Mouse (Mus musculus): Measurements from ENCODE around the gene 1700029P11Rik.
A peak's percentile ranks its signal among the peaks of the same experiment; 100 is the strongest.

1700029P11Rik gene

DNA sequence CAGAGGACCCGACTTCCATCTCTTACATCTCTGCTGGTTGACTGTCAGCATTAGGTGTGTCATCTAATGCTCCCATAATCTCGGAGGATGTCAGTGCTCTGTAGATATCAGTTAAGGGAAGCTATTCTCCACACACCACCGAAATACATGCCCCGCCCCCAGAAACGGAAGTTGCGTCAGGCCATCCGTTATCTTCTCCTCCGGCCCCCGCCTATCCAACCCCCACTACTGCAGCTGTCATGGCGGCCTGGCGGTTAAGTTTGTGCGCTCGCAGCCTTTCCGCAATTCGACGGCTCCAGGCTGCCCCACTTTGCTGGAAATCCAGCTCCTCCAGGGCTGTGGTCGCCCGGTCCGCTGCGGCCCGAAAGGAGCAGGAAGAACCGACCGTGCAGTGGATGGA lies at the start of gene 1700029P11Rik:
Gene 1700029P11Rik, plus strand, starts transcription at position 220 of the 400 bp plus-strand sequence.
- no peak for DNase-seq

DNA sequence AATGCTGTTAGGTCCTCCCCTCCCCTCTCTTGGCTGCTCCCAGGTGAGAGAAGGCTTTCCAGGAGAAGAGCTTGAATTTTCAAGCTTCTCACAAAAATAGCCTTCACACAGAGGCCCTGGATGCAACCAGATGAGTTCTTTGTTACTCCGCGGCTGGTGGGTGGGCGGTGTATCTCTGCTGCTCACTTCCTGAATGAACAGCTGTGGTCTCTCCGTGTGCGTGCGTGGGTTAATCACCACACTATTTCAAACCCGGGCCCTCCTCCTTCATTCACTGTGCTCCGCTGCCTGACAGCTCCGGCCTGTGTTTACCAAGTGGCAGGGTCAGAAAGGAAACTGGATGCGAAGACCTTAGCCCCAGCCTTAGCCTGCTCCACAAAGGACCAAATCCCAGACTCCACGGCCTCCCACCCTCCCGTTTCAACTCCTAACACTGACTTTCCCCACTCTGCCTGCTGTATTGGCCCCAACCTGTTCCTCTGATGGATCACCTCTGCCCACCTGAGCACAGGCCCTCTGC lies 47.3 kb upstream of the 1700029P11Rik start:
- DNase-seq: peak; percentile 29

DNA sequence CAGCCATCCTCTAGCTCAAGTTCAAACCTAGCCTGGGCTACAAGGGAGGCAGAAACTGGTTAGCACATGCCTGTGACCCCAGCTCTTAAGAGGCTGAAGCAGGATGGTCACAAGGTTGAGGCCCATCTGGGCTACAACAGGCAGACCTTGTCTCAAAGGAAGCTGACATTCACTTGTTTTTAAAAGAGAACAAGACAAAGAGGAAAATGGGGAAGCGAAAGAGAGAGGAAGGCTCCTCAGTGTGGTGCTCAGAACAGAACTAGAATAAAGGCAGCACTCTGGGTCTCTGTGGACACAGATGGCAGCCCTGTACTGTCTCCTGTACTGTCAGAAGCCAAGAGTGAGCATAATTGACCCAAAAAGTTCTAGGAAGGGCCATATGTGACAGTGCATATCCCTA lies 46.4 kb upstream of the 1700029P11Rik start:
- DNase-seq: no peak

DNA sequence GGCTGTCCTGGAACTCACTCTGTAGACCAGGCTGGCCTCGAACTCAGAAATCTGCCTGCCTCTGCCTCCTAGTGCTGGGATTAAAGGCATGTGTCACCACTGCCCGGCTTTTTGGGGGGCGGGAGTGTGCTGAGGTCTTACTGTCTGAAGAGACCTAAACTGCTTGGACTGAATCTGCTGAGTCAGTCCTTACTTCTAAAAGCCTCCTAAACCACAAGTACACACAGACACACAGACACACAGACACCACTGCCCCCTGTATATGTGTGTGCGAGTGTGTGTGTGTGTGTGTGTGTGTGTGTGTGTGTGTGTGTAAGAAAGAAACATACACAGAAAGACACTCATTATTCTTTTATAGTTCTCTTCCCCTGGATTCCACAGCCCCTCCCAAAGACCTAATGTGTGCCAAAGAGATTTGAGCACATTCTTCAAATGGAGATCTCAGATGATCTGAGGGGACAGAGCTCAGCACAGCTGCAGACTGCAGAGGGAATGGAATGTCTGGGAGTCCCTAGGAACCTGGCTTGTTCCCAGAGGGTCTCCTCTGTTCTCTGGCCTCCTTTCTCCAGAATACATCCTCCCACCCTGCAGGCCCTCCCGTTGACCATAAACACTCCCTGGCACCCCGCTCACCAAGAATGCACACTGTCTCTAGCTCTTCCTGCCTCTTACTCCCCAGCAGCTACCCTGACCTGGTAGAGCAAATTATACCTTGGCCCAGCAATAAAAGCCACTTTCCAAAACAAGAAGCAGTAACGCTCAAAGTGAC lies 44.3 kb upstream of the 1700029P11Rik start:
- no peak for DNase-seq

DNA sequence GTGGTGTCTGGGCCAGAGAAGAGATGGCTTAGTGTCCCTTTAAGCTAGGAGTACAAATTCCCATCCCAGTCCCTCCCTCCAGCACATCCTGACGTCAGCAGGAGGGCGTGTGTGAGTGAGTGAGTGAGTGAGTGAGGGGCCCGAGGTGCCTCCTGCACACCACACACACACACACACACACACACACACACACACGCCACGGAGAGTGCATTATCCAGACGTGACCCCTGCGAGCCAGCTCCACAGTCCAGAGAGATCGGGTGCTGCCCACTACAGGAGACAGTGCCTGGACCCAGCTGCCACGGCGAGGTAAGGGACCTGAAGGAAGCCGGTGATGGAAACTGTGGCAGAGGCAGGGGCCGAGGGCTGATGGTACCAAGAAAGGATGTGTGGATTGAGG lies 43.7 kb upstream of the 1700029P11Rik start, which contains the start of gene Csdc2:
Gene Csdc2, plus strand, starts transcription at position 81 of the 400 bp plus-strand sequence.
- DNase-seq: peak; percentile 46

DNA sequence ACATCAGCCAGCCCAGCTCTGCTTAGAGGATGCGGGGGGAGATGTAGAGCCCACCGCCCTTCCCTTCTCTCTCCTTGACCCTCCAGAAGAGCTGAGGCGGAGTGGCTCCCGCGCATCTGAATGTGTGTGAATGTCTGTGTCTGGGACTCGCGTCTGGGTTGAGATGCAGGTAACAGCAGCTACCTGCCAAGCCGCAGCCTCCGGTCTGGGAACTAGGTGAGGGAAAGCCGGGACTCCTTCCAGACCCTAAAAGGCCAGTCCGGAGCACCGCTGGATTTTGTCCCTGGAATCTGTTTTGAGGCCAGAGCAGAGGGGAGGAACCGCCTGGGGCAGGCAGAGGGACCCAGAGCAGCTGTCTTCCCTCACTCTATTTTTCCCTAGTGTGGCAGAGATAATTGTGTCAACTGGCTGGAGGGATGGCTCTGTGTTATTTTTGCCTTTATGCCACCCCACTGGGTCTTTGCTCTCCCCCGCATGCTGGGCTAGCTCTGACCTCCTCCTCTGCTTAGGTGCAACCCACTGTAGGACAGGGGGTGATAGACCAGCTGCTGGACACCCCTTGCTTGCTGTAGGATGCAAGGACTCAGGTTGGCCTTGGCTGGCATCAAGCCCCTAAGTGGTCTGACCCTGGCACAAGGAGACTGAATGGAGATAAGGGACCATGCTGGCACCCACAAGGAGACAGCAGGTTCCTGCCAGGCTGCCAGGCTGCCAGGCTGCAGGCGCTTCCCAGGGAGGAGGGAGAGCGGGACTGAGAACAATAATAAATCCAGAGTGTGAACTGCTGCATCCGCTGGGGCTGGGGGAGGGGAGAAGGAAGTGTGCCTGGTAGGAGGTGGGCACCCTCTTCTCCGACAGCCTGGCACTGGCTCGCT lies 43.0 kb upstream of the 1700029P11Rik start:
- no peak for DNase-seq

DNA sequence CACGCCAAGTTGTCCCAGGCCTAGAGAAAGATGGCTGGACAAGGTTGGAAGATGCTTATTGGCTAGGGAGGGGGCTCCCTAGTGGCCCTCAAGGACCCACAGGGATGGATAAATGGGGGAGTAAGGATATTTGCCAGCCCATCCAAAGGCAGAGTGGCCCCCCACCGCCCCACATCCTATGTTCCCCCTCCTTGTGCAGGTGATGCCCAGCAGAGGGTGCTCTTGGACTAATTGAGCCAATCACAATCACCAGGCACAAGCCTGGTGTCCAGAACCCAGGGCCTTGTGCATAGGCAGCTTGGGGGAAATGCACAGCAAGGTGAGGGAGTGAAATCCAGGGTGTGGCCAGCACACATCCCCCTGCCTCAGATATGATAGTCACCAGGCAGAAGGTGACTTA lies 42.1 kb upstream of the 1700029P11Rik start:
- peak; percentile 39 for DNase-seq

DNA sequence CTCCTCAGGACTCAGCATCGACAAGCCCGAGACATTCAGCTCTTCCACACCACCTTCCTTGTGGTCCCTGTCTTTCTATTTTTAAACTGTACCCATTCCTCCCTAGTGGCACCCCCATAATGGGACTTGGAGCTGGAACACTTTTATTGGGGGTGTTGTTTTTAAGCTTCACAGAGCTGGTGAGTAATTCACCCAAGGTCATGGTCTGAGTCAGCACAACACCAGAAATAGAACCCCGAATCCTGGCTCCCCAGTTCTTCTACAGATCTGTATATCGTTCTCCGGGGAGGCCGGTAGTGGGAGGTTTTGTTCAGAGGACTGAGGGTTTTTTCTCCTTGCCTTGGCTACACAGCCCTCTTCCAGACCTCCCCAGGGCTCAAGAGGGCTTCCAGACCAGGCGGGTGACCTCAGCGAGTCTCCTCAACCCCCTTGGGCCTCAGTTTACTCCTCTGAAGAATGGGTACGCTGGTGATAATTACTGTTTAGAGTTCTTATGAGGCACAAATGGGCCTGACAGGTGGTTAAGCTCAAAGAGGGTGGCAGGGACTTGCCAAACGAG lies 41.1 kb upstream of the 1700029P11Rik start:
- DNase-seq: no peak

DNA sequence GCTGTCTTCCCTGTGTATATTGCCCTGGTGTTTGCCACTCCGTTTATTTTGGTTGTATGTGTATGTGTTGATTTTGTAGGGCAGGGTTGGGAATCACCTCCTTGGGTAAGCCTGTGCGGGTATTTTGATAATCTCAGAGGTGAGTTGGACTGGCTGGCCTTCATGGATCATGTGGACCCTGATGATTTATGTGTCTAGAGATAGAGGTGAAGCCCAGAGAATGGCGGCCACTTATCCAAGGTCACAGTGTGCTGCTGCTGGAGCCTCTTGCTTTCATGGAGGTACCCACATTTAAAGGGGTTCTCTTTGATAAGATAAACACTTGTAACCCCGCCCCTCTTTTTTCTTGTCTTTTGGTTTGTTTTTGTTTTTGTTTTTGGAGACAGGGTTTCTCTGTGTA lies 40.6 kb upstream of the 1700029P11Rik start:
- DNase-seq: no peak

DNA sequence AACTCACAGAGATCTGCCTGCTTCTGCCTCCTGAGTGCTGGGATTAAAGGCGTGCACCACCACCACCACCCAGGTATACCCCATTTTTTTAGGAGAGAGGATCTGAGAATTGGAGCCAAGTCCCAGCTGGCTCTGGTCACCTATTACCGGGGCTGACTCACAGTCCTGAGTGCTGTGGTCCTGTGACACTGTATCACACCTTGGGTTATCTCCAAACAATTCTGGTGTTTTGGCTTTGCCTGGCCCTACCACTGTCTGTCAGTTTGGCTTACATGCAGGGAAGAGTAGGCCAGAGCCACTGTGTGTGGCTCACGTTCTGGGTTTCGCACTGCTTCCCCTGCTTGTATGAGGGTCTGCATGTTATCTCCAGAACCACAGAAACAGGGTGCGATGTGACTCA lies 40.1 kb upstream of the 1700029P11Rik start:
- DNase-seq: no peak

DNA sequence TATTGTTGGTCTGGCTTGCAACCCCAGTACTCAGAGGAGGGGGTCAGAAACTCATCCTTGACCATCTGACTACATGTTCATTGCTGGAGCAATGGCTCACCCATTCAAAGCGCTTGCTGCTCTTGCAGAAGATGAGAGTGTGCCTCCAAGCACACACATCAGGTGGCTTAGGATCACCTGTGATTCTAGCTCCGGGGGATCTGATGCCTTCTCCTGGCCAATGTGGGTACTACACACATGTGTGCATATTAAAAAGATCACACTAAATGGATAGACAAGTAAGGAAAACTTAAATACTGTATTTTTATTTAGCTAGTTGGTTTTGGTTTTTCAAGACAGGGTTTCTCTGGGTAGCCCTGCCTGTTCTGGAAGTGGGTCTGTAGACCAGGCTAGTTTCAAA lies 39.3 kb upstream of the 1700029P11Rik start:
- DNase-seq: no peak

DNA sequence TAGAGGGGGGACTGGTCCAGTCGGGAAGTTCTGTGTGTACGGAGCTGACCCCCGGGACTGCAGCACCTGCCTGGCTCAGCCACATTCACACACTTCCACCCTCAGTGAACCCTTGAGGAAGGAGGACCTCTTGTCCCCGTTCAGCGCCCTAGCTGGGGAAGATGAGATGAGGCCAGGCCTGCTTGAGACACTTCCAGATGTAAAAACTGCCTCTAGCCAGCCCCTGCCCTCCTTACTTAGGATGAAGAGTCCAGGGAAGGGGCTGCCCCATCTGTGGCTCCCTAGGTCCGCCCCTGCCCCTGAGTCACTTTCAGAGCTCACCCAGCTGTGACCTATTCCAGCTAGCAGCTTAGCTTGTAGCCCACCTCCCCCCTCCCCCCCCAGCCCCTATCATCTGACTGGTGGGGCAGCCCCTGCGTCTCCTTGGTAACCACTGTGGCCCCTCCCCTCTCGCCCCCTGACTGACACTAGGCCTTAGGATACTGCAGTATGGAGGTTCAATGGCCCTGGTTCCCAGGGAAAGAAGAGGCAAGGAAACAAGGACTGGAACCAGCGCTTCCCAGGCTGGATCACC lies 37.1 kb upstream of the 1700029P11Rik start:
- no peak for DNase-seq

DNA sequence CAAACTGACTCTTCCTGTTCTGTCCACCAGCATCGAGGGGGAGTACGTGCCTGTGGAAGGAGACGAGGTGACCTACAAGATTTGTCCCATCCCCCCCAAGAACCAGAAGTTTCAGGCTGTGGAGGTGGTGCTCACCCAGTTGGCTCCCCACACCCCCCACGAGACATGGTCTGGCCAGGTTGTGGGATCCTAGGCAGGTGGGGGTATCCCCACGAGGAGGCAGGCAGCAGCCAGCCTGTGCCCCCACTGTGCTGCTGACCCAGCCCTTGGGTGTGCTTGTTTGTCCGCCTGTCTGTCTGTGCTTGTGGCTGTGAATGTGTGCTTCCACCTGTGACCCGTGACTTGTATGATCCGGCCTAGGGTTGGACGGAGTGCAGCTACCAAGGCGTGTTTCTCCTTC lies 31.3 kb upstream of the 1700029P11Rik start:
- no peak for DNase-seq

DNA sequence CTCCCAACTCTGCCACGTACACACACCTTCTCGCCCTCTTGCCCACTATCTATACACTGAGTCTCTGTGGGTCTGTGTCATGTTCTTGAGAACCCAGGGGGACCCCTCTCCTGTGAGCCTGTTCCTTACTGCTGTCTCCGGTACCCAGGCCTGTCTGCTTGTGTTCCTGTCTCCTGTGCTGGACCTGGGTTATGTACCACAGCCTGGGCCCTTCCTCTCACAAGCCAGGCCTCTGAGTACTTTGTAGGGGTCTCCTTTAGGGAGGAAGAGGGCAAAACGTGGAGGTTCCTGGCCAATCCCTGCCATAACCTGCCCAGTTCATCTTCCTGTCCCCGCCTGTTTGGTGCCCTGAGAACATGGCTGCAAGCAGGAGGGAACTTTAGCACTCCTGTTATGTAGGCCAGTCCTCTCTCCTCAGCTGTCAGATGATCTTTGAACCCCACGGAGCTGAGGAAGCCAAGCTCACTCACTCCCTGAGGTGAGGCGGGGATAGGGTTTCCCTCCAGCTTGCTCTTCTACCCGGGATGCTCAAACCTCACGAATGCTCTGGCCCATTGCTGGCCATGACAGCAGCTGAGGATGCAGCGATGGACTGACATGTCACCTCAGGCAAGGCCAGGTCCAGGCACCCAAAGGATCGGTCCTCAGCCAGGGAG lies 30.7 kb upstream of the 1700029P11Rik start:
- DNase-seq: peak; percentile 72

DNA sequence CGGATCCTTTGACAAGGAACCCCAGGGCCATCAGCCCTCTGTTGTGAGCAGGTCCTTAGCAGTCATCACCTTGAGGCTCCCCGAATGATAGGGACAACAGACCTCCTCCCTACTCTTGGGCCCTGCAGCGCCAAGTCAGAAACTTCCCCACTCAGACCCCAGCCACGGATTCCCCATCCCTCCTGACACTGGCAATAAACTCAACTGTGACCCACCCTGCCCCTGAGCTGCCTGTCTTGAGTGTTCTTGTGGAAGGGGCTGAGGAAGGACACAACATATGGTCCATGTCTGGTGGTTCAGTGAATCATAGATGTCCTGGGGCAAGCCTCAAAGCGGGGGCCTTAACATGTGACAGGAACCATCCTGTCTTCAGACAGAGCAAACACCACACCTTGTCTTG lies 29.6 kb upstream of the 1700029P11Rik start:
- DNase-seq: no peak

DNA sequence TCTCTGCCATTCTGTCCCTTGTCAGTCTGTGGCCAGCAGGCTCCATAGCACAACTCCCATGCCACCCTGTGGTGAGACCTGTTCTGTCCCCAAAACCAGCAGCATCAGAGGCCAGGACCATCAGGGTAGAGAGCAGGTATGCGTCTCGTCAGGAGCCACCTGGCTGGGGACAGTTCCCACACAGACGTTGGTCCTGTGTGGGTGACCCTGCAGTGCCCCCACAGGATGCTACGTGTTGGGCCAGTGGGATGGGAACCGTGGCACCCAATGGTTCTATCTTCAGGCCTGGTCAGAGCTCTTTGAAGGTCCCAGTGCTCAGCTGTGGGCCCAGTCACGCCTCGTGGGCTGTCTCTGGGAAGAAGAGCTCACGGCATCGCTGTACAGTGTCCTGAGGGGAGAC lies 29.2 kb upstream of the 1700029P11Rik start:
- no peak for DNase-seq

DNA sequence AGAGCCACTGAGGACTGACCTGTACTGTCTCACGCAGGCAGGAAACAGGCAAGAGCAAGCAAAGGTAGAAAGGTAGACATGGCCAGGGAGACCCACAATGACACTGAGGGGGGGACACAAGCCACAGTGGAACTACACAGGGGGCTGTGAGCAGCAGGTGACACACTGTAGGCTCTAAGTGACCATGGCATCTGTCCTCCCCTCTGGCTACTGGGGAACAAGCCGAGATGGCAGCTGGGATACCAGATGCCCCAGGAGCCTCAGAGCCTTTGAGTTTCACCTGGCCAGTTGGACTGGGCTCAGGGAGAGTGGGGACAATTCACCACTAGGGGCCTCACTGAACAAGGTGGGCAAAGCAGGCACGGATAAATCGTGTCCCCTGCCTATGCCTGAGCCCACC lies 28.0 kb upstream of the 1700029P11Rik start:
- DNase-seq: no peak

DNA sequence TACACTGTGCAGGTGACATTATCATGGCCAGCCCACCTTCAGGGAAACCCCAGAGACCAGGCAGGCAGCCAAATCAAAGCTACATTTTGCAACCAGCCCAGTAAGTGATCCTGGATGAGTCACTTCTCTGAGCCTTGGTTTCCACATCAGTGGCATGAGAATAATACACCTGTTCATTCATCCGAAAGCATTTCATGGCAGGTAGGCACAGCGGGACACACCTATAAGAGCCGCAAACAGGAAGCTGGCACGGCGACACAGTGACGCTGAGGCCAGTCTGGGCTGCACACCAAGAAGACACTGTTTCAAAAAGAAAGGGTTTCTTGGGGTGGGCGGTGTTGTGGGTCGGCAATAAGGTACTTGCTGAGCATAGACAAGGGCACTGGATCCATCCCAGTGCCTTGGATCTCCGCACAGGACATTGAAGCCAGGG lies 26.2 kb upstream of the 1700029P11Rik start:
- DNase-seq: no peak

DNA sequence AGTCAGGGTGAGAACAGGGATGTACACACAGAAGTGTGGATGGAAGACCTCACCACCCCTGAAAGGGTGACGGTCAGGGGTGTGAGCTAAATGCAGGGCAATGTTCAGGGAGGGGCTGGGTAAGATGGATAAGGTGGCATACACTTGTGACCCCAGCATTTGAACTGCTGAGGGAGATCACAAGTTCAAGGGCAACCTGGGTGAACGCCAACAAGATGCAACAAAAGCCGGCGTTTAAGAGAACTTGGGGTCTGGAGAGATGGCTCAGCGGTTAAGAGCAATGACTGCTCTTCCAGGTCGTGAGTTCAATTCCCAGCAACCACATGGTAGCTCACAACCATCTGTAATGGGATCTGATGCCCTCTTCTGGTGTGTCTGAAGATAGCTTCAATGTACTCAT lies 25.6 kb upstream of the 1700029P11Rik start:
- no peak for DNase-seq

DNA sequence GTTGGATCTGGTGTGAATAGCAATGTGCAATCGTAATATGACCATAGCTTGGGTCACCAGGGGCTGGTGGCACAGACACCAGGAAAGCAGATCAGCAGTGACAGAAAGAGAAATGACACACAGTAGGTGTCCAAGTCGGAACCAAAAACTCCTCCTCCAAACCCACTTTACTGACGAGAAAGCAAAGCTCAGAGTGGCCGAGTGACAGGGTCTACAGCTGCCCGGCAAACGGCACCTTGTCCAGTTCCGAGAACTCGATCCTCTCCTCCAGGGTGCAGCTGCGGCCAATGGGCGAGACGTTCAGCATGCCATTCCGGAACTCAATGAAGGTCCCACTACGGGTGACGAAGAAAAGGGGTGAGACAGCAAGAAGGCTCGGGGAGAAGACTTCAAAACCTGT lies 24.9 kb upstream of the 1700029P11Rik start:
- no peak for DNase-seq

DNA sequence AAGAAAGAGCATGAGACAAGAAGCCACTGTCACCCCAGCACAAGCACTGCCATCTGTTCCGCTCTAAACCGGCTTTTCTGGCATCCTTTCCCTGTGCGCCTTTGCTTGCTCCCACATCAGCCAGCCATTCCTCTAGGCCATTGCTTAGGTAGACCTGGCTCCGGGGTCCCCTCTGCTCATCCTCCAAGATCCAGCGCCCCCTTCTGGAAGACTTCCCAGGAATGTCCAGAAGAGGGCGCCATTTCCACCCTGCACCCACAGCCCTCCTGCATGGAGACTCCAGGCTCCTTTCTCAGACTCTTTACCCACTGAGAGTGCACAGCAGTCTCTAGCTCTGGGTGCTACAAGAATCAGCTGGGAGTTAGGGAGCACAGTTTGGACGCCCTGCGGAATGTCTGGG lies 23.9 kb upstream of the 1700029P11Rik start:
- DNase-seq: peak; percentile 57

DNA sequence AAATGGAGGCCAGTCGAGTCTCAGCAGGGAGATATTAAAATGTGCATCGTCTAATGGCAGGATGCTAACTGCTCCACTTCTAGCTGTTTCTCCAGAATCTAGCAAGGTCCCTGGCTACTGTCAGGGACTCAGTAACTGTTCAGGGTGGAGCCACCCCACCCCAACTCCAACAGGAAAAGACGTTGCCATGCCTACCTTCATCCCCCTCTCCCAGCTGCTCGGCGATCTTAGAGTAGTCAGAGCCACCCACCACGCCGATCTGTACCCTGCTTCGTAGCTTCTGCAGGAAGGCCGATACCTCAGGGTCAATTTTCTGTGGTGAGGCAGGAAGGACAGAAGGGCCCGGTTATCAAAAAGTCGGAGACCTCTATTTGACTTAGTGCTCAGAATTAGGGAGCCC lies 22.7 kb upstream of the 1700029P11Rik start:
- DNase-seq: no peak

DNA sequence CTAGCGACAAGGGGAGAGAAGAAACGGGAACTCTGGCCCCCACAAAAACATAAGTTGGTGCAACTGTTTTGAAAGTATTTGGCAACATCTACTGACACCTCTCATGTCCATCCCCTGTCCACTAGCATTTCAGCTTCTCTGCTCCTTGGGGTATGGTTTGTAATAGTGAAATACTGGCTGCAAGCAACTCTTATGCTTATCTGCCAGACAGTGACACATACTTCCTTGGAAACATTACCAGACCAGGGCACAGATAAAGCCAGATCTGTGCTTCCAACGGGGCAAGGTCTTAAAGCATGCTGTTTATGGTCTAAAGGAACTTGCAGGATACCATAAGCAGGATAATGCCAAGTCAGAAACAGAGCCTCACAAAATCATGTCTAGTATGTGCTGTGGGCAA lies 21.4 kb upstream of the 1700029P11Rik start:
- no peak for DNase-seq
